Mouse (Mus musculus) layer of hippocampus, adult 11-12 months (tissue): ENCODE data around the gene Catsperd.
A peak's percentile ranks its signal among the peaks of the same experiment; 100 is the strongest.
"Not testable (repeated sequence)": the region's sequence is repeated elsewhere in the genome, so short reads cannot be mapped to it uniquely, and the experiment has no call there.

ENCODE experiments used
- DNase-seq: peaks from one replicate; pipeline ENCODE4 v3.0.0; 2022; ENCODE audit warnings: low spot score

Gene Catsperd

GRCm38 (mm10) chr17:56613236-56613844, 14.6 kb upstream of the Catsperd start, which contains the start of gene Rpl36:
Gene Rpl36, plus strand, starts transcription at chr17:56613416.
- DNase-seq = peak; percentile 97

- not testable (repeated sequence) for DNase-seq
Measured at GRCm38 (mm10) chr17:56613893-56614292, 14.1 kb upstream of the Catsperd start.

DNA sequence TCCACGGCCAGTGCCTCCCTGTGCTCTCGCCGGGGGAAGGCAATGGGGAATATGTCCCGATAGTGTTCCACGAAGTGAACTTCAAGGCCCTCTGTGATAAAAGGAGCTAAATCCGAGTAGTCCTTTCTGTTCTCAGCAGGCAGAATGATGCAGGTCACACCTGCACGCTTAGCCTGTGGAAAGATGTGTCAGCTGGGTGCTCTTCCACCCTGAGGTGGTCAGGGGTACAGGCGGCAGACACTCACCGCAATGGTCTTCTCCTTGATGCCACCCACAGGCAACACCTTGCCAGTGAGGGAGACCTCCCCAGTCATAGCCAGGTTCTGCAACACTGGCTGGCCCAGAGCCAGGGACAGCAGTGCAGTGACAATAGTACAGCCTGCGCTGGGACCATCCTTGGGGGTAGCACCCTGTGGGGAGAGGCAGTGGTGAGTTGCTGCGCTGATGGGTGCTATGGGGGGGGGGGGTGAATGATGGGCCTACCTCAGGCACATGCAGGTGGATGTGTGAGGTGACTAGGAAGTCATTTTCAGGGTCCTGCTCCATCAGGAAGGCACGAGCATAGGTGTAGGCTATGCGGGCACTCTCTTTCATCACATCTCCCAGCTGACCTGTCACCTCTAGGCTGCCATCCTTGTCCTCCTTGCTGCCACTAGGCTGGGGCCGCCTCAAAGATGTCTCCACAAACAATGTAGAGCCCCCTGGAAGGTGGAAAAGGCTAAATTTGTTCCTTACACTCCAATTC, 13.4 kb upstream of the Catsperd start:
- DNase-seq = no peak

GRCm38 (mm10) chr17:56615136-56615784, 12.7 kb upstream of the Catsperd start:
- DNase-seq = no peak

DNA sequence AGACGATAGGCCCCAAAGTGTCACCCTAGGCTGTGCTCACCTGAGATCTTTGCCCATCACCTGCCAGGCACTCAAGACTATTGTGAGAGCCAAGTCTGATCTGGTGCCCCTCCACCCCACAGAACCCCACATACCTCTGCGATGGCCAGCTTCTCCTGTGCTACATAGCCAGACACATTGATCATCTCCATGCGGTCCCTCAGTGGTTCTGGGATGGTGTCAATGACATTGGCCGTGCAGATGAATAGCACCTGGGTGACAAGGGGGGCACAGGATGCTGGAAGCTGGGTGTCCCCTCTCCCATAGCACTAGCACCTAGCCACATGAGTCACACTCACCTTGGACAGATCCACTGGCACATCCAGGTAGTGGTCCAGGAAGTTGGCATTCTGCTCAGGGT, 12.2 kb upstream of the Catsperd start:
- no peak for DNase-seq

- DNase-seq = no peak
Measured at GRCm38 (mm10) chr17:56616725-56617124, 11.2 kb upstream of the Catsperd start.

DNA sequence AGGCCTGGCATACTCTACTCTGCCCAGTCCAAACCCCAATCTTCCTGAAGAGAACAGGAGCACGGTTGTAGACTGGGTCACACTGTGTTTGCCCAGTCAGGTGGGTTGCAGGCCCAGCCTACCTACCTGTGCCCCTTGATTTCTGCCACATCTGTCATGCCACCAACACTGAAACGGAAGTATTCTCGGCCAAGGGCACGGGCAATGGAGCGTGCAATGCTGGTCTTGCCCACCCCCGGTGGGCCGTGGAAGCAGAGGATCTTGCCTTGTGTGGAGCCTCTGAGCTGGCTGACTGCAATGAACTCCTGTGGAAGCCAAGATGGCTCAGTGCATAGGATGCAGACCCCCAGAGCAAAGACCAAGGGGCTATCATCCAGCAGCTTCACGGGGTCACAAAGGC, 10.3 kb upstream of the Catsperd start:
- DNase-seq = no peak

GRCm38 (mm10) chr17:56625495-56625894, 2.4 kb upstream of the Catsperd start:
- DNase-seq = no peak

GRCm38 (mm10) chr17:56626260-56626659, 1.7 kb upstream of the Catsperd start:
- no peak for DNase-seq

DNA sequence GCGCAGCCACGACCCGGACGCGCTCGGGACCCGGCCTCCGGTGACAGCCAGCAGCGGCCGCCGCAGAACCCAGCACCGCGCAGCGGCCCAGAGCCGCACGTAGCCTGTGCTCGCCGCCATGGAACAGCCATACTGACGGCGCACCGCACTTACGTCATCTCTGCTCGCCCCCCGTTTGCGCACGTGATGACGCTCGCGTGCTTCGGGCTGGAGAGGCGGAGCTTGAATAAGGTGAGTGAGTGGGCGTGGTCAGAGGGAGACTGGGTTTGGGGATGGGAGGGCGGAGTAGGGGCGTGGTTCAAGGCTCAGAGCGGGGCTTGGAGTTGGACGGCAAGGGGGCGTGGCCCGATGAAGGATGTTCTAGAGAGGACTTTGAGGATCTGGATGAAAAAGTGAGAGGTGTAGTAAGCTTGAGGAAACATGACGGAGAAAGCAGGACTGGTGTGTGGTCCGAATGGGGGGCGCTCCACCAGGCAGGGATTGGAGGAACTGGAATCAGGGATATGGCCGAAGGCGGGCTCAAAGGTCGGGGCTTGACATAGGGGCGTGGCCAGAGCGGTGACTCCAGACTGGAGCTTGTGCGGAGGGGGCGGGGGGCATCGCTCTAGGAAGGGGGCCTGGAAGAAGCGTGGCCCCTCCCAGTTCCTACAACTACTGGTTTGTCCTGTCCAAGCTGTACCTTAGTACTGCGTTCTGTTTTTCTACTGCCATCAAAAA, 1.0 kb upstream of the Catsperd start, which contains the start of gene Lonp1:
TSS of gene Lonp1 (minus strand) at position 134 of the 717 bp plus-strand sequence.
- DNase-seq = peak; percentile 97

DNA sequence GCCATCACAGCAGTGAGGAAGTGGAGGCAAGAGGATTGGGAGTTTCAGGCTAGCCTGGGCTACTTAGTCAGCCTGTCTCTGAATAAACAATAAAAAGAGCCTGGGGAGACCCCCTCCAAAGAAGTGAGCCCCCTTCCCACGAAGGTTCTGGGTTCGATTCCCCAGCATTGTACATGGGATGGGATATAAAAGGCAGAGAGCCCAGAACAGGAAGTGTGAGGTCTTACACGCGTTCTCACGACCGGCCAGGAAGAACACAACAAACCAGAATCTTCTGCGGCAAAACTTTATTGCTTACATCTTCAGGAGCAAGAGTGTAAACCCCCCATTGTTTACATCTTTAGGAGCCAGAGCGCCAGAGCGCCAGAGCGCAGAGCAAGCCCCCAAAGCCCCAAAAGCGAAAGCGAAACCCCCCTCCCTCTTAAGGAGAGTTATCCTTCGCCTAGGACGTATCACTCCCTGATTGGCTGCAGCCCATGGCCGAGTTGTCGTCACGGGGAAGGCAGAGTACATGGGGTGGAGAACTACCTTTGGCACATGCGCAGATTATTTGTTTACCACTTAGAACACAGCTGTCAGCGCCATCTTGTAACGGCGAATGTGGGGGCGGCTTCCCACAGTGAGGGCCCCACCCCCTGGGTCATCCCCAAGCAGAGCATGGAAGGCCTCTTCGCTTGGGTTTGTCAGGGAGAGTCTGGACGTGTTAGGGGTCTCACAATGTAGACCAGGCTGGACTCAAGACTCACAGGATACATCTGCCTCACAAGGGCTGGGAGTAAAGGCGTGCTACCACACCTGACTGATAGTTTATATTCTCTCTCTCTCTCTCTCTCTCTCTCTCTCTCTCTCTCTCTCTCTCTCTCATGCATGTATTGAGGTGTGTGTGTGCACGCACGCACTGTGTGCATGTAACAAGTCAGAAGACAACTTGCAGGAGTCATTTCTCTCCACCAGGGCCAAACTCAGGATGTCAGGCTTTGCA, 2.1 kb downstream of the Catsperd start:
- not testable (repeated sequence) for DNase-seq

GRCm38 (mm10) chr17:56631807-56632206, 3.9 kb downstream of the Catsperd start:
- DNase-seq = no peak

GRCm38 (mm10) chr17:56634023-56634422, 6.1 kb downstream of the Catsperd start:
- no peak for DNase-seq

- DNase-seq = no peak
Measured at GRCm38 (mm10) chr17:56643237-56643636, 15.3 kb downstream of the Catsperd start.

- DNase-seq = no peak
Measured at GRCm38 (mm10) chr17:56647546-56647945, 19.6 kb downstream of the Catsperd start.

DNA sequence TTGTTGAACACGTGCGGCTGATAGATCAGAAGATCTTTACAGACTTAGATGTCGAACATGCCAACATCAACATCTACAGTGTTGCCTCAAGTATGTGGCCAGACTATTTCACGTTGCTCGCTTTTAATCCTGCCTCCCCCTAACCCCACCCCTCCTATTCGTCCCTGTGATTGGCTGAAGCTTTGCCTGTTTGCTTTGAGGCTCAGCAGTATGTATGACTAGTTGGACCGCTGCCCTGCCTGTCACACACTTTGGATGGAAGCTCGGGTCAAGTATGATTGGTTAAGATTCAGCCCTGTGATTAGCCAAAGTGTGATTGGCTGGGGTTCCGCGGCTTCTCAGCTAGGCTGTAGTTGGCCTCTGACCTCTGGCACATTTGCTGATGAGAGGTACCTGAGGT, 23.9 kb downstream of the Catsperd start:
- DNase-seq = no peak

DNA sequence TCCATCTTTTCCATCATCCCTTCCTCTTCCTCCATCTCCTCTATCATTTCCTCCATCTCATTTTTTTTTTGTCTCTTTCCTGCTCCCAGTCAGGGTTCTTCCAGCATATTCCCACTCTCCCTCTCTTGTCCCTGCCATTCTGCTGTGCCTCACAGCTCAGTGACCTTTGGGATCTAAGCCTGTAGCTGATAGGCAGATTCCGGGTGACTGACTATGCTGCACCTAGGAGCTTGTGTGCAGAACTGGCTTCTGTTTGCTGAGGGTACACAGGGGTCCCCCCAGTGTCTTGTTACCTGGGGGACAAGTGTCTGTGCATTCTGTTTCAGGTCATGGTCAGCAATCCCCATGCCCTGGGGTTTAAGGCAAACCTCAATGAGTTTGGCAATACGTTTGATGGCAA, 26.8 kb downstream of the Catsperd start:
- DNase-seq = no peak

GRCm38 (mm10) chr17:56655311-56655710, 27.4 kb downstream of the Catsperd start:
- DNase-seq = no peak

DNA sequence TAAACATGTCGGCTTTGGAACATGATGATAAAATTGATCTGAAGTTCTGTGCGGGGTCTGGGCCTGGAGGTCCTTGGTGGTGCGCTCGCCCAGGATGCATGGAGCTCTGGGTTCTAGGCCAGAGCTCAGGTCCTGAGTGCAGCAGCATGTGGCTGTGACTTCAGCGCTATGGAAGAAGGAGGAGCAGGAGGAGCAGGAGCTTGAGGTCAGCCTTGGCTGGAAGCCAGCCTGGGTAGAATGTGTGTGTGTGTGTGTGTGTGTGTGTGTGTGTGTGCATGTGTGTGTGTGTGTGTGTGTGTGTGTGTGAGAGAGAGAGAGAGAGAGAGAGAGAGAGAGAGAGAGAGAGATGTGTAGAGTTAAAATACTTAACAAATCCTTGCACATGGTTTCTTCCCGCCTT, 28.2 kb downstream of the Catsperd start:
- no peak for DNase-seq

GRCm38 (mm10) chr17:56663659-56664058, 35.7 kb downstream of the Catsperd start:
- DNase-seq = no peak

GRCm38 (mm10) chr17:56664333-56664732, 36.4 kb downstream of the Catsperd start:
- DNase-seq = no peak
